Mouse (Mus musculus) lung, postnatal 0 days (tissue): Measurements from ENCODE around the gene Fam184b.

ENCODE experiments used
- CTCF ChIP-seq: IDR thresholded peaks from 2 replicates; pipeline ENCODE4 v1.5.1; 2016; ENCODE audit warnings: antibody characterized with exemption, mild to moderate bottlenecking
- EP300 ChIP-seq: IDR thresholded peaks from 2 replicates; pipeline ENCODE4 v1.6.1; 2016; ENCODE audit warnings: antibody characterized with exemption, mild to moderate bottlenecking, control low read depth

GRCm38 (mm10) chr5:45584601-45585000, 54.8 kb downstream of the Fam184b start:
- TF ChIP-seq CTCF (no peak), EP300 (no peak)
